Mouse (Mus musculus) megakaryocyte, embryonic 14.5 days (primary cell): Measurements from ENCODE around the gene Dpp6. TPM values are rescaled to one million over a fixed set of nuclear protein-coding genes. Genes with fewer than 3 reads are reported as not detected.

Source experiments
- H3K27me3 ChIP-seq: replicated peaks from 2 replicates; pipeline ENCODE3; 2012; ENCODE audit warnings: inconsistent platforms
- H3K36me3 ChIP-seq: replicated peaks from 2 replicates; pipeline ENCODE3; 2012; ENCODE audit warnings: low read length, inconsistent platforms, mixed read lengths
- H3K4me1 ChIP-seq: 2 replicates; pipeline ENCODE4 v1.6.1; 2012; ENCODE audit warnings: inconsistent platforms
- H3K4me3 ChIP-seq: replicated peaks from 2 replicates; pipeline ENCODE3; 2012; ENCODE audit warnings: moderate library complexity, mild to moderate bottlenecking, inconsistent platforms
- H3K9me3 ChIP-seq: 2 replicates; pipeline ENCODE4 v1.6.1; 2012; ENCODE audit warnings: inconsistent platforms
- FLI1 ChIP-seq: IDR thresholded peaks from 2 replicates; pipeline ENCODE4 v1.6.1; 2012; ENCODE audit warnings: low read length, inconsistent platforms, mixed read lengths
- GATA1 ChIP-seq: IDR thresholded peaks from 3 replicates; pipeline ENCODE4 v1.6.1; 2012; ENCODE audit warnings: mixed read lengths, low read length, inconsistent platforms, borderline replicate concordance
- polyA plus RNA-seq: library from polyadenylated mRNA; stranded (reverse); fragments of >175 nt; gene quantifications from 2 replicates; pipeline ENCODE4 v1.2.3, GENCODE M21; 2012; ENCODE audit warnings: low replicate concordance; ENCODE audit not compliant: insufficient read depth

Gene Dpp6
- polyA plus RNA-seq, 1 experiment: 0.12 TPM

DNA sequence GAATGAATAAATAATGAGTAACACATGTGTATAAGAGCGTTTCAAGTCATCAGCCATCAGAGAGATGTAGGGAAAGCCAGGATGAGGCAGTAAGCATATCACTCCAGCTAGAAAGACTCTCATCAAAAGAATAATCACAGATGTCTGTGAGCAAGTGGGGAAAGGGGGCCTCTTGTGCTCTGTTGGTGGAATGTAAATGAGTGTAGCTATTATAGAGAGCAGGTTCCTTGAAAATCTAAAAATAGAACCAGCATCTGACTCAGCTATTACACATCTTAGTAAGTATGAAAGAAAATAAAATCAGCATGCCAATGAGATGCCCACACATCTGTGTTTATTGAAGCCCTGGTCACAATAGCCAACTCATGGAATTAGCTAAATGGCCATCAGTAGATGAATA is 264.3 kb downstream of the Dpp6 start:
- Histone ChIP-seq H3K4me1 (no peaks in the 10 kb centered on the region), H3K36me3 (no peaks in the 10 kb centered on the region), H3K9me3 (0 out of 2 replicates have a peak, but pooled peaks cover 2% of the 10 kb centered on the region), H3K4me3 (no peak overlapping the region), H3K27me3 (no peaks in the 10 kb centered on the region)
- no peak for TF ChIP-seq GATA1
- no peak for TF ChIP-seq FLI1

DNA sequence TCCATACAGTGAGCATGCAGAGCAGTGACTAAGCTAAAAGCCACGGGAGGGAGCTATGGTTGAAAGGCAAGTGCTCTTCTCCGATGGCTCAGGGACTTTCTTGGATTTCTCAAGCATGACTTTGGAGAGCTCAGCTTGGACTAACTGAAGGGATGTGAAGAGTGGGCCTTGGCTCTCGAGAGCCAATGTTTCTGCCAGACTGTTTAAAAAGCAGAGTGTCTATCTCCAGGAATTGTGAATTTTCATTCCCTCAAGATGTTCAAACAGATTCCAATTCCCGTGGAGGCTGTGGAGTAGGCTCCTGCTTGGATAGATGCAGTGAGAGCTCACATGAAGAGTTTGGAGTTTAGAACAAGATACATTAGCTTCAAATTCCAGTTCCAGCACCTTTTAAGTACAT is 266.8 kb downstream of the Dpp6 start:
- Histone ChIP-seq H3K36me3 (no peaks in the 10 kb centered on the region), H3K27me3 (no peaks in the 10 kb centered on the region), H3K9me3 (0 out of 2 replicates have a peak, but pooled peaks cover 5% of the 10 kb centered on the region), H3K4me3 (no peak overlapping the region), H3K4me1 (no peaks in the 10 kb centered on the region)
- TF ChIP-seq GATA1: no peak
- no peak for TF ChIP-seq FLI1

- TF ChIP-seq GATA1 (no peak), FLI1 (no peak)
- H3K4me1 ChIP-seq: no peaks in the 10 kb centered on the region
- no peaks in the 10 kb centered on the region for H3K36me3 ChIP-seq
- H3K27me3 ChIP-seq: no peaks in the 10 kb centered on the region
- H3K9me3 ChIP-seq: peaks cover 13% of the 10 kb centered on the region
- no peak overlapping the region for H3K4me3 ChIP-seq
Observed at GRCm38 (mm10) chr5:27108221-27108620, 291.2 kb downstream of the Dpp6 start.

DNA sequence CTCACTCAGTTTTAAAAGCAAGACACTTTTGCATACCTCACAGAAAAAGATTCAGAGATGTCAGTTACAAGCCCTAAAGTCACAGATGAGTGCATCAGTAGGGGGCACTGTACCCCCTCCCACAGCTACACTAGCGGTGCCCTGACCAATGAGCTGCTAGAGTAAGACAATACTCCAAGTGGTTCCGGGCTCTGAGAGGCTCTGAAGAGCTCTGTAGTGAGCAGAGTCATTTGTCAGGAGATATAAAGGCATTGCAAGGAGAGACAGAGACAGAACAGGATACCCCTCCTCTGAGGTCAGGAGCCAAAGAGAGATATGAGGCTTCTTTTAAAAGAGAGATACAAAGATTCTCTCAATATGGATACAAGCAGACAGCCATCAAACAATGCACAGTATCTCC is 305.5 kb downstream of the Dpp6 start:
- Histone ChIP-seq H3K27me3 (no peaks in the 10 kb centered on the region), H3K9me3 (peaks cover 5% of the 10 kb centered on the region; the same call in 1 of the 2 replicates), H3K4me1 (no peaks in the 10 kb centered on the region), H3K4me3 (no peak overlapping the region), H3K36me3 (no peaks in the 10 kb centered on the region)
- TF ChIP-seq FLI1 (no peak), GATA1 (no peak)

DNA sequence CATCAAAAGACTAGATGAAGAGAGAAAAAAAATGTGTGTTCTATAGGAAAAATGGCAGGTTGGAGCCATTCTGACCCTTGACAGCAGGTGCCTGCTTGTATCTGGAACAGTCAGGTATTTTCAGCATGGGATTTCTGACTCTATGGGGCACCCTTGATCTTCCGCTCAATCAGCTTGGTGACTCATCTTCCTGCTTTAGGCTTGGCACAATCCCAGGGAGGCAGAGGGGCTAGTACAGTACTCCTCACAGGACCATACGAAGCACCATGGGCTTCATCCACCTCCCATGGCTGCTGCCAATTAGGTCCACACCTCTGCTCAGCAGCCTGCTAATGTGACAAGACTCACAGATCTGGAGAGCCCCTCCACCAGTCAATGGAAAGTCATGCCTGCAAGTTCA is 305.9 kb downstream of the Dpp6 start:
- TF ChIP-seq GATA1 (no peak), FLI1 (no peak)
- Histone ChIP-seq H3K4me3 (no peak overlapping the region), H3K27me3 (no peaks in the 10 kb centered on the region), H3K36me3 (no peaks in the 10 kb centered on the region), H3K4me1 (no peaks in the 10 kb centered on the region), H3K9me3 (peaks cover 5% of the 10 kb centered on the region; the same call in 1 of the 2 replicates)

DNA sequence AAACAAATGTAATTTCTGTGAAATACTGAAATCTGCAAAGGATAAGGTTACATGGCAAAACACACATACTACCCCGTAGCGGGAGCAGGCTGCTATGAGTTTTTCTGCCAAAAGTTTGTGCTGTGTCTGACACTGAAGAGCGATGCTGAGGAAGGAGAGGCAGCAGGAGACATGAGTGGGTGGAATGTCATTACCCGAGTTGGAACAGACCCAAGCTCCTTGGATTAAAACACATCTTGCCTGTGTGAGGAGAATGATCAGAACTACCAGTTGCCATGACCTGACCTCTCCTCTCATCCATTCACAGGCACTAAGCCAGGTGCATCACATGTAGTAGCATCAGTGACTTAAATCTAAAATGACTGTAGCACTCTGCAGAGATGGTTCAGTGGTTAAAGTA is 309.0 kb downstream of the Dpp6 start:
- no peaks in the 10 kb centered on the region for H3K36me3 ChIP-seq
- no peaks in the 10 kb centered on the region for H3K27me3 ChIP-seq
- H3K9me3 ChIP-seq: peaks cover 10% of the 10 kb centered on the region; the same call in 1 of the 2 replicates
- no peaks in the 10 kb centered on the region for H3K4me1 ChIP-seq
- TF ChIP-seq GATA1 (no peak), FLI1 (no peak)
- no peak overlapping the region for H3K4me3 ChIP-seq

DNA sequence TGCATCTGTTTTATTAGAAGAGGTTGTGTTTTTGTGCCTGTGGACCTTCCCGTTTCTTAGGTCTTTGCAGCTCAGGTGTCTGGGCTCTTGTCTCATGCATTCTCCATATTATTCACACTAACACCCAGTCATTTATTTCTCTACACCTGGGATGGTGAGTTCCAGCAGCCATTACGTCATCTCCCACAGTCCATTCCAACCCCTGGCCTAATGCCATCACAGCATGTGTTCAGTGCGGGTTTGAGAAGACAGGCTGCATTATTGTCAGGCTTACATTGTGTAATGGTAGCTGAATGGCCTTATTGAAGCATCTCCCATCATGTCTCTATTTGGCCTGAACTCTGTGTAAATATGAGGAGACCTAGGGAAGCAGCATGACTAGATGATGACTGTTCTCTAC is 316.2 kb downstream of the Dpp6 start:
- Histone ChIP-seq H3K36me3 (no peaks in the 10 kb centered on the region), H3K4me1 (no peaks in the 10 kb centered on the region), H3K27me3 (no peaks in the 10 kb centered on the region), H3K4me3 (no peak overlapping the region), H3K9me3 (peaks cover 13% of the 10 kb centered on the region; the same call in 1 of the 2 replicates)
- no peak for TF ChIP-seq GATA1
- TF ChIP-seq FLI1: no peak

GRCm38 (mm10) chr5:27134436-27135005 is 317.5 kb downstream of the Dpp6 start:
- TF ChIP-seq FLI1 (no peak), GATA1 (no peak)
- H3K36me3 ChIP-seq: no peaks in the 10 kb centered on the region
- H3K27me3 ChIP-seq: no peaks in the 10 kb centered on the region
- no peak overlapping the region for H3K4me3 ChIP-seq
- peaks cover 10% of the 10 kb centered on the region; the same call in 1 of the 2 replicates for H3K9me3 ChIP-seq
- no peaks in the 10 kb centered on the region for H3K4me1 ChIP-seq

DNA sequence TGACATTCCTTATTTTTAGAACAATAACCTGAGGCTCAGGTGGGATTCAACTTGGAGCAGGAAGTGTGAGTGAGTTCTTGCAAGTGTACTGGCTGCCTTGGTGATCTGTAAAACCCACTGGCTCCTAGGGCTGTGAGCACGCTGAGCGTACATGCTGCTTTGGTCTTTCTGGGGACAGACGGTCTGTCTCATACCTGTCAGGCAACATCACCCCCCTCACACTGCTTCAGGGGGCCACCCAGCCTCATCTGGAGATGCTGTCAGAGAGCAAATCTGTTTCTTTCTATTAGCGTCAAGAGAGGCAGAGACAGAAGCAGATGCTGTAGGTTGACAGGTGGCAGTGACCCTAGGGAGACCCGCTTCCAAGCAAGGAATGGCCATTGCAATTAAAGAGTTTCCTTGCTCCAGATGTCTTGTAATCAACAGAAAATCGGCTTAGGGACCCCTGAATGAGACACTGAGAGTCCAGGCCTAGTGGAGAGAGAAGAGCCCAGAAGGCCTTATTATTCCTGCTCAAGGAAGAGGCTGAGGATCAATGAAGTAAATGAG is 330.5 kb downstream of the Dpp6 start:
- H3K36me3 ChIP-seq: no peaks in the 10 kb centered on the region
- TF ChIP-seq FLI1 (no peak), GATA1 (no peak)
- H3K4me3 ChIP-seq: no peak overlapping the region
- no peaks in the 10 kb centered on the region for H3K4me1 ChIP-seq
- peaks cover 37% of the 10 kb centered on the region for H3K9me3 ChIP-seq
- H3K27me3 ChIP-seq: no peaks in the 10 kb centered on the region

GRCm38 (mm10) chr5:27151017-27151416 is 334.0 kb downstream of the Dpp6 start:
- Histone ChIP-seq H3K4me1 (no peaks in the 10 kb centered on the region), H3K4me3 (no peak overlapping the region), H3K27me3 (no peaks in the 10 kb centered on the region), H3K9me3 (peaks cover 33% of the 10 kb centered on the region), H3K36me3 (no peaks in the 10 kb centered on the region)
- no peak for TF ChIP-seq FLI1
- TF ChIP-seq GATA1: no peak
